Mouse (Mus musculus) monocyte, adult 2 months (primary cell): ENCODE results near the gene Olfr1209.

Source experiments
- DNase-seq, 2 experiments: peaks; one replicate each; pipeline ENCODE4 v3.0.0; 2022; ENCODE audit warnings: low spot score in 2 of 2, low read depth in 1 of 2

Gene Olfr1209

DNA sequence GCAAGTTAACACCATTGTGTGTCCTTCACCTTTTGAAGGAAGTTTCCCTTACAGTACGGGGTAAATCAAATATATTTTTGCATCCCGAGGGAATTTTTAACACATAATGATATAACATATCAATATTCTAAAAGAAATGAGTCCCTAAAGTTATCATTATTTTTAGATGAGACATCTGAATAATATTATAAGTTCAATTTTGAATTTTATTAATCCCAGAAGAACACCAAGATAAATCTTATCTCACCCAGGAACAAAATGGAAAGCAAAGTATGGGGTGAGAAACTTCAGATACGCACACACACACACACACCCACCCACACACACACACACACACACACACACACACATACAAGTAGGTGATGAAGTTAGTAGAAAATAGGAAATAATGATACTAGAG lies at the start of gene Olfr1209:
TSS of gene Olfr1209 (minus strand) at position 101 of the 400 bp plus-strand sequence.
- DNase-seq: no peak

DNA sequence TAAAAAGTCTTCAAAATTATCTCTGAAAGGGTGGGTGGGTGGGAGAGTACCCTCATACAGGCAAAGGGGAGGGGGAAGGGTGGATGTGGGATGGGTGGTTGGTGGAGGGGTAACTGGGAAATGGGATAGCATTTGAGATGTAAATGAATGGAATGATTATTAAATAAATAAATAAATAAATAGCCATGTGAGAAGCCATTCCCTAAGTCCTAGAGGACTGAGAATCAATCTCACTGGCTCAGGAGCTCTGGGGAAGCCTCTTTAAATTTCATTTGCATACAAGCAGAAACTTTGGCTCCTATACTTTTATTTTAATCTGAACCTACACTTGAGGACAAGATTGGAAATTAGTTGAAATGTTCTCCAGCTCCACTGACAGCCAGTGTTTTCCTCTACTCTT lies 38.7 kb upstream of the Olfr1209 start, which contains the start of gene Olfr1212:
TSS of gene Olfr1212 (plus strand) at position 301 of the 400 bp plus-strand sequence.
- DNase-seq: no peak

DNA sequence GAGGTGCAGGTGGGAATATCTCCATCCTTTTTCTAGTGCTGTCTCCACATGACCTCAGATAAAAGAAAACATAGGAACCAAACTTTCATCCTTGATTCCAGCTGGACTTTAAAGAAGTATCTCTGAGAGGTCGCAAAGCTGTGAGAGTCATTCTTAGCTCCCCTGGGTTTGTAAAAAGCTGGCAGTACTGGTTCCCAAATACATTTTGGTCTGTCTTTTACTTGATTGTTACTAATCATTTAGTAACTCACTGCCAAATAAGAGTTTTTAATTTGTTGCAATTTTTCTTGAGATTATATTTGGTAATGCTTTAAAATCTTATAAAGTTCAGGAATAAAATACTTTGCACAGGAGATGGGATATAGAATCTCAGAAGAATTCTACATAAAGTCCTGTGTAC lies 23.1 kb upstream of the Olfr1209 start, which contains the start of gene Olfr1211:
TSS of gene Olfr1211 (minus strand) at position 101 of the 400 bp plus-strand sequence.
- DNase-seq: no peak

DNA sequence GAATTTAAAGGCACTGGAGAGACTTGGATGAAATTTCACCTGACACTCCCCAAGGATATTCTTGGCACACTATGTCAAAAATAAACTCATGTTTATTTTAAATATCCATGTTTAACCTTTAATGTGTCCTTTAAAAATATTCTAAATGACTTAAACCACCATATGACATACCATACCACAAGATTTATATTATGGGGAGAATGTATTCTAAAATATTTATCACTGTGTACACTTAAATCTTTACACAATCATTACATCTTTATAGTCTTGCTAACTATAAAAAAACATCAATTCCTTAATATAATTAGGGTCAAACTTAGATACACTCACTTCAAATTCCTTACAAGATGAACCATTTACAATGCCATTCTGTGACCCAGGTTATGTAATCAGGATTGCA lies 12.7 kb downstream of the Olfr1209 start, which contains the start of gene Olfr1208:
TSS of gene Olfr1208 (minus strand) at position 101 of the 400 bp plus-strand sequence.
- DNase-seq: no peak

DNA sequence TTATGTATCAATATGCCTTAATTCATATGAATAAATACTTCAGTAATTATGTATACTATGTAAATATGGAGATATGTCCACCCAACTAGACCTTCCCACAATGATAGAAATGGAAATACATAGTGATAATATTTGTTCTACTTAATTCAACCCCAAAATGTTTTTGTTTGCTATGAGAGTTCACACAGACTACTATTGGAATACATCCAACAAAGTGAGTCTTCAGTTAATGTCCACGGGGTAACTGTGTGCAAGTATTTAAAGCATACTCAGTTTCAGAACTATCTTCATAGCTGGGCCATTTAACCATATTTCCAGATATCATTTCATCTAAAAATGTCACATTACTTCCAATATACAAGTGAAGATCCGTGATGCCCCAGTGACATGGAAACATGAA lies 52.0 kb downstream of the Olfr1209 start, which contains the start of gene Olfr1206:
TSS of gene Olfr1206 (plus strand) at position 301 of the 400 bp plus-strand sequence.
- no peak for DNase-seq
